Mouse (Mus musculus) liver, embryonic 11.5 days (tissue): ENCODE results near the gene Rad51b. TPM values are rescaled to one million over a fixed set of nuclear protein-coding genes. Genes with fewer than 3 reads are reported as not detected.

ENCODE experiments used
- ATAC-seq: fragments of 200-750 bp; cut with Nextera tagmentation; replicated peaks from 2 replicates; pipeline ENCODE4 v1.8.0; 2017; ENCODE audit warnings: moderate number of reproducible peaks, mild to moderate bottlenecking, moderate TSS enrichment, moderate library complexity; ENCODE audit not compliant: low FRiP score
- DNase-seq: peaks from one replicate; pipeline ENCODE4 v3.0.0-alpha.2; 2017; ENCODE audit warnings: low spot score
- H3K27ac ChIP-seq: fragments of 300-500 bp; sonication (generic); 2 replicates; pipeline ENCODE4 v1.5.1; 2014; ENCODE audit warnings: mild to moderate bottlenecking, low read depth, low read length, control low read depth
- H3K27me3 ChIP-seq: fragments of 300-500 bp; sonication (generic); replicated peaks from 2 replicates; pipeline ENCODE4 v1.6.1; 2014; ENCODE audit warnings: low read length, mixed read lengths; ENCODE audit not compliant: control insufficient read depth, insufficient read depth
- H3K36me3 ChIP-seq: fragments of 300-500 bp; sonication (generic); 2 replicates; pipeline ENCODE4 v1.6.1; 2014; ENCODE audit warnings: mild to moderate bottlenecking, low read length, moderate library complexity, mixed read lengths; ENCODE audit not compliant: control insufficient read depth, insufficient read depth
- H3K4me1 ChIP-seq: fragments of 300-500 bp; sonication (generic); replicated peaks from 2 replicates; pipeline ENCODE4 v1.6.1; 2014; ENCODE audit warnings: low read length, mixed read lengths; ENCODE audit not compliant: control insufficient read depth, insufficient read depth
- H3K4me2 ChIP-seq: fragments of 300-500 bp; sonication (generic); 2 replicates; pipeline ENCODE4 v1.6.1; 2014; ENCODE audit warnings: mild to moderate bottlenecking, control low read depth, moderate library complexity
- H3K4me3 ChIP-seq: fragments of 300-500 bp; sonication (generic); 2 replicates; pipeline ENCODE4 v1.5.1; 2014; ENCODE audit warnings: low read depth, low read length, control low read depth
- H3K9ac ChIP-seq: fragments of 300-500 bp; sonication (generic); 2 replicates; pipeline ENCODE4 v1.6.1; 2014; ENCODE audit warnings: low read depth, low read length, control low read depth
- H3K9me3 ChIP-seq: fragments of 300-500 bp; sonication (generic); 2 replicates; pipeline ENCODE4 v1.6.1; 2016; ENCODE audit warnings: low read length, inconsistent platforms, mixed read lengths; ENCODE audit not compliant: control insufficient read depth
- WGBS: fragments of 180-500 bp; shearing (Covaris S2); extraction: QIAGEN DNeasy Blood & Tissue Kit; methylation state at CpG from one replicate; pipeline ENCODE4 v1.1.7; 2014; 5-methylcytosine and 5-hydroxymethylcytosine counted together
- polyA plus RNA-seq: library from polyadenylated mRNA; unstranded; fragments of >200 nt; fragmentation: Nextera tagmentation; extraction: Ambion mirVana; gene quantifications from 2 replicates; pipeline ENCODE4 v1.2.1, GENCODE M21; 2014

Gene Rad51b
- polyA plus RNA-seq, 1 experiment from 2014 or later: 8.3 TPM

DNA sequence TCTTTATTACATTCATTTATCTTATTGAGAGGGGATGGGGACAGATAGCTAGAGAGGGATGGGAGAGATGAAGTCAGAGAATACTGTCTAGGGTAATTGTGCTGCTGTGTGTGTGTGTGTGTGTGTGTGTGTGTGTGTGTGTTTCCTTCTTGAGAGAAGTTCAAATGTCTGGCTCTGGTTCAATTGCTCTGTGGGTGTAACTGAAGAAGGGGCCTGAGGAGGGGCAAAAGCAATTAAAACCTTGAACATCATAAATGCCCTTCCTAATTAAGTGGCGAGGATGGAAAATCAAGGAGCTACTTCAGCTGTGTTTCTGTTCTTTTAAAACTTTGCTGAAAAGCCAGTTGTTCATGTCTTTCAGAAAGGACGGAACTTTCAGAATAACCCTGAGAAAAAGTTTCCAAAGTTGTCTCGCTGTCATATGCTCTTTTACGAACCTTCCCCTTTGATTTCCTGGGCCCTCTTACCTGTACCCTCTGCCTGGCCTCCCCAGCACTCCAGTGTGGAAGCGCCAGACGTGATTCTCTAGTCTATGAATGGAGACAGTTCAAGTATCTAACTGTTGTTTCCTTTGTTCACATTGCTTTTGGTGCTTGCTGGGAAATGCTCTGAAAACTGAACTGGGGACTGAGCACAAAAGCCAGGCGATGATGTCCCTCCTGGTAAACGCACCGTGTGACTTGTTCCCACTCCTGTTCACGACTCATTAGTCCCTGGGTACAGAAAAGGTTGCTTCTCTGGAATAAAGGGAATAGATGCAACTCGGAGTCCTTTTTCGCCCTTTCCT is 158.2 kb downstream of the Rad51b start:
- no peak for DNase-seq
- no peaks in the 10 kb centered on the region for H3K9me3 ChIP-seq
- no peaks in the 10 kb centered on the region for H3K27me3 ChIP-seq
- 80% methylated on average over 12 of the region's 12 CpGs for WGBS
- H3K4me1 ChIP-seq: no peaks in the 10 kb centered on the region
- H3K4me3 ChIP-seq: no peak overlapping the region
- H3K27ac ChIP-seq: no peak overlapping the region
- no peak overlapping the region for H3K4me2 ChIP-seq
- no peak overlapping the region for H3K9ac ChIP-seq
- ATAC-seq: no peak
- no peaks in the 10 kb centered on the region for H3K36me3 ChIP-seq

- H3K36me3 ChIP-seq: no peaks in the 10 kb centered on the region
- H3K4me1 ChIP-seq: no peaks in the 10 kb centered on the region
- H3K9ac ChIP-seq: no peak overlapping the region
- no peak overlapping the region for H3K4me3 ChIP-seq
- WGBS: 69% methylated on average over 3 of the region's 3 CpGs
- no peaks in the 10 kb centered on the region for H3K27me3 ChIP-seq
- DNase-seq (no peak), ATAC-seq (no peak)
- no peak overlapping the region for H3K4me2 ChIP-seq
- no peak overlapping the region for H3K27ac ChIP-seq
- no peaks in the 10 kb centered on the region for H3K9me3 ChIP-seq
Measured at GRCm38 (mm10) chr12:79455848-79456164, 158.7 kb downstream of the Rad51b start.

GRCm38 (mm10) chr12:79456251-79456650 is 159.2 kb downstream of the Rad51b start:
- no peaks in the 10 kb centered on the region for H3K27me3 ChIP-seq
- no peaks in the 10 kb centered on the region for H3K4me1 ChIP-seq
- H3K36me3 ChIP-seq: no peaks in the 10 kb centered on the region
- H3K4me2 ChIP-seq: no peak overlapping the region
- no peaks in the 10 kb centered on the region for H3K9me3 ChIP-seq
- 85% methylated on average over 9 of the region's 9 CpGs for WGBS
- no peak overlapping the region for H3K9ac ChIP-seq
- no peak overlapping the region for H3K27ac ChIP-seq
- ATAC-seq: no peak
- H3K4me3 ChIP-seq: no peak overlapping the region
- DNase-seq: no peak

GRCm38 (mm10) chr12:79463371-79463770 is 166.3 kb downstream of the Rad51b start:
- Histone ChIP-seq H3K9ac (no peak overlapping the region), H3K27me3 (no peaks in the 10 kb centered on the region), H3K4me1 (no peaks in the 10 kb centered on the region), H3K36me3 (no peaks in the 10 kb centered on the region), H3K4me3 (no peak overlapping the region), H3K9me3 (no peaks in the 10 kb centered on the region), H3K4me2 (no peak overlapping the region), H3K27ac (no peak overlapping the region)
- WGBS: 65% methylated on average over 3 of the region's 3 CpGs
- ATAC-seq (no peak), DNase-seq (no peak)

DNA sequence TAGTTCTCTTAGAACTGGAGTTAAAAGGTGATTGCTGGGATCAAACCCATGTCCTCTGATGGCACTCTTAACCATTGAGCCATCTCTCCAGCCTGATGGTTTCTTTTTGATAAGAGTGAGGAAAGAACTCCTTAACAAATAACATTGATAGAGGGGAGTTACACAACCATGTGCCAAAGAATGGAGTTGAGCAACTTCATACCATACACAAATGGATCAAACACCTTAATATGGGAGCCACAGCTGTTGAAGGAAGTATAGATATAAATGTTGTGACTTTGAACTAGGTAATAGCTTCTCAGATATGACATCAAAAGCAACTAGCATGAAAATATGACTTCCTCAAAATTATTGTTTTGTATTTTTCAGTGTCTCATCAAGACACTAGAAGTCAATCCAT is 173.0 kb downstream of the Rad51b start:
- Histone ChIP-seq H3K4me2 (no peak overlapping the region), H3K36me3 (no peaks in the 10 kb centered on the region), H3K4me3 (no peak overlapping the region), H3K27ac (no peak overlapping the region), H3K4me1 (no peaks in the 10 kb centered on the region), H3K9me3 (no peaks in the 10 kb centered on the region), H3K9ac (no peak overlapping the region), H3K27me3 (no peaks in the 10 kb centered on the region)
- DNase-seq (no peak), ATAC-seq (no peak)

- H3K4me2 ChIP-seq: no peak overlapping the region
- H3K27me3 ChIP-seq: no peaks in the 10 kb centered on the region
- H3K27ac ChIP-seq: no peak overlapping the region
- H3K9me3 ChIP-seq: no peaks in the 10 kb centered on the region
- H3K4me1 ChIP-seq: no peaks in the 10 kb centered on the region
- no peaks in the 10 kb centered on the region for H3K36me3 ChIP-seq
- no peak overlapping the region for H3K9ac ChIP-seq
- 85% methylated on average over 2 of the region's 2 CpGs for WGBS
- ATAC-seq (no peak), DNase-seq (no peak)
- H3K4me3 ChIP-seq: no peak overlapping the region
Measured at GRCm38 (mm10) chr12:79471868-79472267, 174.8 kb downstream of the Rad51b start.

- Histone ChIP-seq H3K9me3 (no peaks in the 10 kb centered on the region), H3K36me3 (no peaks in the 10 kb centered on the region), H3K4me1 (no peaks in the 10 kb centered on the region), H3K4me2 (no peak overlapping the region), H3K4me3 (no peak overlapping the region), H3K9ac (no peak overlapping the region), H3K27me3 (no peaks in the 10 kb centered on the region), H3K27ac (no peak overlapping the region)
- no peak for DNase-seq
- ATAC-seq: no peak
- 77% methylated on average over 6 of the region's 6 CpGs for WGBS
Measured at GRCm38 (mm10) chr12:79476413-79477046, 179.4 kb downstream of the Rad51b start.

DNA sequence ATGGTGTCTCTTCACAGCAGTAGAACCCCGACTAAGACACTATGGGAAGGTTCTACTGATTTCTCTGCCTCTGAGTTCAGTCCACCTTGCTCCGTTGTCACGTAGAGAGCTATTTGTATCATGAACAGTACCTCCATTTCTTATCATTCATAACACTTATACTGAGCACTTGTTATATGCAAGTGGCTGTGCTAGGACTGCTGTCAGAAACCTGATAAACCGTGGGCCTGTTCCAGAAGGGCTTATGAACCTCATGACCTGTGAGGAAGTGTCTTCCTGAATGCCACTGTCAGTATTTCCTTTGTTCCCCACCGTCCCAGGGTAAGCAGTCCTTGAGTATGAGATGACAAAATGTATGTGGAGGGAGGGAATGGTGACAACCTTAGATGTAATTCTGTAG is 181.7 kb downstream of the Rad51b start:
- Histone ChIP-seq H3K4me2 (no peak overlapping the region), H3K4me3 (no peak overlapping the region), H3K9ac (no peak overlapping the region), H3K4me1 (no peaks in the 10 kb centered on the region), H3K9me3 (no peaks in the 10 kb centered on the region), H3K27ac (no peak overlapping the region), H3K36me3 (no peaks in the 10 kb centered on the region), H3K27me3 (no peaks in the 10 kb centered on the region)
- ATAC-seq: no peak
- 75% methylated on average over 5 of the region's 5 CpGs for WGBS
- no peak for DNase-seq

DNA sequence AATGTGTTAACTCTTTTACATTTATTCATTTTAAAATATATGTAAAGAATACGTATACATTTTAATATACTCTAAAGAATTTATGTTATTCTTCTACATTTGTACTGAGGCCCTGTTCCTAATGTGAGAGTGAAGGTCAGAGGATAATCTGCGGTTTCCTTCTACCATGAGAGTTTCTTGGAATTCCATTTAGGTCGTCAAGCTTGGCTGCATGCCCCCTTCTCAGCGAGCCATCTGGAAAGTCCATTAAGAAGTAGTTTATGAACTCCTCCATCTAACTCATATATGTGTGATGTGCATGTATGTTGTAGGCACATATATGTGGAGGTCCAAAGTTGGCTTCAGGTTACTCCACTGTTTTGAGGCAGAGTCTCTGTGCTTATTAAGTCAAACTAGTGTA is 188.4 kb downstream of the Rad51b start:
- H3K9me3 ChIP-seq: no peaks in the 10 kb centered on the region
- no peak for ATAC-seq
- H3K27me3 ChIP-seq: no peaks in the 10 kb centered on the region
- H3K4me2 ChIP-seq: no peak overlapping the region
- DNase-seq: no peak
- H3K9ac ChIP-seq: no peak overlapping the region
- 90% methylated on average over 4 of the region's 4 CpGs for WGBS
- H3K27ac ChIP-seq: no peak overlapping the region
- H3K36me3 ChIP-seq: no peaks in the 10 kb centered on the region
- no peaks in the 10 kb centered on the region for H3K4me1 ChIP-seq
- H3K4me3 ChIP-seq: no peak overlapping the region
